Mouse (Mus musculus) kidney, adult 2 months (tissue): ENCODE data around the gene Olfr1170.

Source experiments
- CTCF ChIP-seq: fragments of 200-500 bp; conservative IDR thresholded peaks from 2 replicates; pipeline ENCODE4 v1.5.1; 2011; ENCODE audit warnings: low read depth, mild to moderate bottlenecking, control low read depth, low read length, moderate library complexity, mixed read lengths; ENCODE audit not compliant: insufficient read depth, insufficient read length
- POLR2A ChIP-seq: fragments of 200-500 bp; IDR thresholded peaks from one replicate; pipeline ENCODE4 v1.6.1; 2011; ENCODE audit warnings: low read depth, low read length, control low read depth

GRCm38 (mm10) chr2:88228234-88228633, at the start of gene Olfr1170:
- TF ChIP-seq POLR2A = no peak
- TF ChIP-seq CTCF = no peak
